Mouse (Mus musculus): ENCODE data around the gene Gdnf. TPM values are rescaled to one million over a fixed set of nuclear protein-coding genes. Genes with fewer than 3 reads are reported as not detected.

The Gdnf gene
- polyA plus RNA-seq, 1 experiment, result not detected

- Histone ChIP-seq H3K9ac (ENCODE audit: low read depth, poor library complexity, severe bottlenecking) (no peak overlapping the region), H3K9me3 (replicated peaks; ENCODE audit: control insufficient read depth, insufficient read depth, low read length, poor library complexity, severe bottlenecking) (no peaks in the 10 kb centered on the region), H3K27ac (ENCODE audit: insufficient read depth, low read length) (no peak overlapping the region), H3K27me3 (ENCODE audit: control insufficient read depth, insufficient read depth, low read length, poor library complexity, severe bottlenecking) (no peaks in the 10 kb centered on the region; the same call in 1 of the 2 replicates), H3K4me1 (ENCODE audit: control insufficient read depth, insufficient read depth, low read length) (no peaks in the 10 kb centered on the region), H3K36me3 (ENCODE audit: control insufficient read depth, insufficient read depth, low read length, poor library complexity, severe bottlenecking) (no peaks in the 10 kb centered on the region), H3K4me3 (ENCODE audit: low read depth, low read length) (no peak overlapping the region)
- TF ChIP-seq CTCF (IDR thresholded peaks at IDR 0.05; ENCODE audit: low read depth, low read length) (no peak), EP300 (IDR thresholded peaks at IDR 0.05; ENCODE audit: insufficient read depth, low read depth, low read length) (no peak), POLR2A (IDR thresholded peaks at IDR 0.05; ENCODE audit: insufficient read depth, low read length) (no peak)
Measured at GRCm38 (mm10) chr15:7865305-7865704, 54.7 kb downstream of the Gdnf start.

- Histone ChIP-seq H3K4me3 (ENCODE audit: low read depth, low read length) (no peak overlapping the region), H3K9me3 (replicated peaks; ENCODE audit: control insufficient read depth, insufficient read depth, low read length, poor library complexity, severe bottlenecking) (no peaks in the 10 kb centered on the region), H3K4me1 (ENCODE audit: control insufficient read depth, insufficient read depth, low read length) (no peaks in the 10 kb centered on the region), H3K27ac (ENCODE audit: insufficient read depth, low read length) (no peak overlapping the region), H3K27me3 (ENCODE audit: control insufficient read depth, insufficient read depth, low read length, poor library complexity, severe bottlenecking) (no peaks in the 10 kb centered on the region; the same call in 1 of the 2 replicates), H3K36me3 (ENCODE audit: control insufficient read depth, insufficient read depth, low read length, poor library complexity, severe bottlenecking) (no peaks in the 10 kb centered on the region), H3K9ac (ENCODE audit: low read depth, poor library complexity, severe bottlenecking) (no peak overlapping the region)
- TF ChIP-seq CTCF (IDR thresholded peaks at IDR 0.05; ENCODE audit: low read depth, low read length) (no peak), EP300 (IDR thresholded peaks at IDR 0.05; ENCODE audit: insufficient read depth, low read depth, low read length) (no peak), POLR2A (IDR thresholded peaks at IDR 0.05; ENCODE audit: insufficient read depth, low read length) (no peak)
Measured at GRCm38 (mm10) chr15:7872473-7872872, 61.8 kb downstream of the Gdnf start.

GRCm38 (mm10) chr15:7875879-7876278 lies 65.2 kb downstream of the Gdnf start:
- Histone ChIP-seq H3K27me3 (ENCODE audit: control insufficient read depth, insufficient read depth, low read length, poor library complexity, severe bottlenecking) (no peaks in the 10 kb centered on the region), H3K4me1 (ENCODE audit: control insufficient read depth, insufficient read depth, low read length) (no peaks in the 10 kb centered on the region), H3K9ac (ENCODE audit: low read depth, poor library complexity, severe bottlenecking) (no peak overlapping the region), H3K27ac (ENCODE audit: insufficient read depth, low read length) (no peak overlapping the region), H3K36me3 (ENCODE audit: control insufficient read depth, insufficient read depth, low read length, poor library complexity, severe bottlenecking) (peaks cover 4% of the 10 kb centered on the region; the same call in 1 of the 2 replicates), H3K4me3 (ENCODE audit: low read depth, low read length) (no peak overlapping the region), H3K9me3 (replicated peaks; ENCODE audit: control insufficient read depth, insufficient read depth, low read length, poor library complexity, severe bottlenecking) (no peaks in the 10 kb centered on the region)
- TF ChIP-seq CTCF (IDR thresholded peaks at IDR 0.05; ENCODE audit: low read depth, low read length) (no peak), EP300 (IDR thresholded peaks at IDR 0.05; ENCODE audit: insufficient read depth, low read depth, low read length) (no peak), POLR2A (IDR thresholded peaks at IDR 0.05; ENCODE audit: insufficient read depth, low read length) (no peak)

GRCm38 (mm10) chr15:7877560-7878467 lies 67.2 kb downstream of the Gdnf start:
- H3K27ac ChIP-seq (ENCODE audit: insufficient read depth, low read length), result no peak overlapping the region
- TF ChIP-seq POLR2A (IDR thresholded peaks at IDR 0.05; ENCODE audit: insufficient read depth, low read length), result no peak
- no peak for TF ChIP-seq EP300 (IDR thresholded peaks at IDR 0.05; ENCODE audit: insufficient read depth, low read depth, low read length)
- TF ChIP-seq CTCF (IDR thresholded peaks at IDR 0.05; ENCODE audit: low read depth, low read length), result no peak
- H3K27me3 ChIP-seq (ENCODE audit: control insufficient read depth, insufficient read depth, low read length, poor library complexity, severe bottlenecking), result no peaks in the 10 kb centered on the region
- no peak overlapping the region for H3K4me3 ChIP-seq (ENCODE audit: low read depth, low read length)
- peaks cover 4% of the 10 kb centered on the region; the same call in 1 of the 2 replicates for H3K36me3 ChIP-seq (ENCODE audit: control insufficient read depth, insufficient read depth, low read length, poor library complexity, severe bottlenecking)
- H3K4me1 ChIP-seq (ENCODE audit: control insufficient read depth, insufficient read depth, low read length), result no peaks in the 10 kb centered on the region
- no peaks in the 10 kb centered on the region for H3K9me3 ChIP-seq (replicated peaks; ENCODE audit: control insufficient read depth, insufficient read depth, low read length, poor library complexity, severe bottlenecking)
- no peak overlapping the region for H3K9ac ChIP-seq (ENCODE audit: low read depth, poor library complexity, severe bottlenecking)

GRCm38 (mm10) chr15:7878861-7879260 lies 68.2 kb downstream of the Gdnf start:
- TF ChIP-seq EP300 (IDR thresholded peaks at IDR 0.05; ENCODE audit: insufficient read depth, low read depth, low read length), result no peak
- TF ChIP-seq CTCF (IDR thresholded peaks at IDR 0.05; ENCODE audit: low read depth, low read length), result no peak
- TF ChIP-seq POLR2A (IDR thresholded peaks at IDR 0.05; ENCODE audit: insufficient read depth, low read length), result no peak
- Histone ChIP-seq H3K9ac (ENCODE audit: low read depth, poor library complexity, severe bottlenecking) (no peak overlapping the region), H3K4me3 (ENCODE audit: low read depth, low read length) (no peak overlapping the region), H3K27ac (ENCODE audit: insufficient read depth, low read length) (no peak overlapping the region), H3K4me1 (ENCODE audit: control insufficient read depth, insufficient read depth, low read length) (no peaks in the 10 kb centered on the region), H3K36me3 (ENCODE audit: control insufficient read depth, insufficient read depth, low read length, poor library complexity, severe bottlenecking) (peaks cover 4% of the 10 kb centered on the region; the same call in 1 of the 2 replicates), H3K9me3 (replicated peaks; ENCODE audit: control insufficient read depth, insufficient read depth, low read length, poor library complexity, severe bottlenecking) (no peaks in the 10 kb centered on the region), H3K27me3 (ENCODE audit: control insufficient read depth, insufficient read depth, low read length, poor library complexity, severe bottlenecking) (no peaks in the 10 kb centered on the region)

GRCm38 (mm10) chr15:7879956-7880355 lies 69.3 kb downstream of the Gdnf start:
- Histone ChIP-seq H3K9ac (ENCODE audit: low read depth, poor library complexity, severe bottlenecking) (no peak overlapping the region), H3K9me3 (replicated peaks; ENCODE audit: control insufficient read depth, insufficient read depth, low read length, poor library complexity, severe bottlenecking) (no peaks in the 10 kb centered on the region), H3K4me1 (ENCODE audit: control insufficient read depth, insufficient read depth, low read length) (no peaks in the 10 kb centered on the region), H3K4me3 (ENCODE audit: low read depth, low read length) (no peak overlapping the region), H3K36me3 (ENCODE audit: control insufficient read depth, insufficient read depth, low read length, poor library complexity, severe bottlenecking) (peaks cover 5% of the 10 kb centered on the region; the same call in 1 of the 2 replicates), H3K27me3 (ENCODE audit: control insufficient read depth, insufficient read depth, low read length, poor library complexity, severe bottlenecking) (no peaks in the 10 kb centered on the region), H3K27ac (ENCODE audit: insufficient read depth, low read length) (no peak overlapping the region)
- TF ChIP-seq EP300 (IDR thresholded peaks at IDR 0.05; ENCODE audit: insufficient read depth, low read depth, low read length) (no peak), CTCF (IDR thresholded peaks at IDR 0.05; ENCODE audit: low read depth, low read length) (no peak), POLR2A (IDR thresholded peaks at IDR 0.05; ENCODE audit: insufficient read depth, low read length) (no peak)

Measured in ES-Bruce4 (cell line).